ENCODE assay signal across 9 mouse cellular contexts in genomic region chr17:85633619-85634018, GRCm38 (mm10). TPM values are rescaled to one million over a fixed set of nuclear protein-coding genes. Genes with fewer than 3 reads are reported as not detected.
DNase-seq lines count a peak whose midpoint lies in the region; ATAC-seq and TF ChIP-seq lines count a peak whose summit lies in the region.
"Had no signal": no experiment of that assay in that cellular context is flagged by ENCODE, and none has a peak within 500 bp of the region (broad histone marks: within the 10 kb centered on the region; RNA-seq: fewer than 3 reads in every experiment).

No protein-coding gene starts in this region.

- no peak overlapping the region for H3K9ac ChIP-seq in kidney, embryonic 15.5 days
- H3K9ac ChIP-seq in midbrain, postnatal 0 days (replicated peaks; ENCODE audit: low read length, poor library complexity, severe bottlenecking), result no peak overlapping the region
- H3K9ac ChIP-seq: embryonic facial prominence, embryonic 12.5 days had no signal

- no peak for ATAC-seq in kidney, embryonic 15.5 days (replicated peaks; ENCODE audit: low FRiP score)
- no peak for ATAC-seq in midbrain, postnatal 0 days (ENCODE audit: low FRiP score)

- no peak overlapping the region for H3K27ac ChIP-seq in kidney, embryonic 15.5 days
- no peak overlapping the region for H3K27ac ChIP-seq in midbrain, postnatal 0 days (ENCODE audit: low read depth, low read length)
- H3K27ac ChIP-seq: embryonic facial prominence, embryonic 12.5 days had no signal

- TF ChIP-seq CTCF in midbrain, postnatal 0 days (IDR thresholded peaks at IDR 0.05), result peak; percentile 84

- H3K4me1 ChIP-seq in kidney, embryonic 15.5 days, result no peaks in the 10 kb centered on the region
- H3K4me1 ChIP-seq in midbrain, postnatal 0 days (ENCODE audit: insufficient read depth, low read length), result no peaks in the 10 kb centered on the region

- no peak overlapping the region for H3K4me3 ChIP-seq in kidney, embryonic 15.5 days (replicated peaks)
- H3K4me3 ChIP-seq in midbrain, postnatal 0 days (ENCODE audit: low read depth, low read length), result no peak overlapping the region
- H3K4me3 ChIP-seq: embryonic facial prominence, embryonic 12.5 days had no signal

- no peaks in the 10 kb centered on the region for H3K9me3 ChIP-seq in kidney, embryonic 15.5 days (replicated peaks)
- H3K9me3 ChIP-seq in midbrain, postnatal 0 days (ENCODE audit: low read length), result no peaks in the 10 kb centered on the region
- H3K9me3 ChIP-seq: embryonic facial prominence, embryonic 12.5 days had no signal

- H3K27me3 ChIP-seq in kidney, embryonic 15.5 days, result peaks cover 75% of the 10 kb centered on the region
- peaks cover 59% of the 10 kb centered on the region for H3K27me3 ChIP-seq in midbrain, postnatal 0 days (ENCODE audit: insufficient read depth, low read length)

- H3K36me3 ChIP-seq in kidney, embryonic 15.5 days, result no peaks in the 10 kb centered on the region
- no peaks in the 10 kb centered on the region for H3K36me3 ChIP-seq in midbrain, postnatal 0 days (ENCODE audit: insufficient read depth, low read length)
- H3K36me3 ChIP-seq: embryonic facial prominence, embryonic 12.5 days had no signal

- no peak overlapping the region for H3K4me2 ChIP-seq in kidney, embryonic 15.5 days
- H3K4me2 ChIP-seq in midbrain, postnatal 0 days (ENCODE audit: low read depth, low read length, poor library complexity, severe bottlenecking), result no peak overlapping the region
- H3K4me2 ChIP-seq: embryonic facial prominence, embryonic 12.5 days had no signal

- peak; percentile 43 for DNase-seq in kidney, adult 11 months
- DNase-seq in adrenal gland, postnatal 4 days (ENCODE audit: low spot score in 2 of 2), result peak; percentile 49 to 70
- peak; percentile 28 for DNase-seq in fibroblast of lung, adult 2 months (ENCODE audit: low read depth)
- peak; percentile 90 for DNase-seq in heart, postnatal 4 days
- peak; percentile 47 for DNase-seq in left cerebral cortex, adult 11 months (ENCODE audit: low spot score)
- DNase-seq in midbrain, postnatal 0 days (ENCODE audit: low spot score), result peak; percentile 76
- DNase-seq in testis, postnatal 10 days (ENCODE audit: low spot score), result peak; percentile 92

- 2% methylated on average over 13 of the region's 13 CpGs for WGBS in kidney, embryonic 15.5 days
- WGBS in midbrain, postnatal 0 days, result 2% methylated on average over 13 of the region's 13 CpGs

RNA-seq across cellular contexts. Expression of gene Six3, which starts 20.2 kb away (rescaled TPM):
- polyA plus RNA-seq in kidney, embryonic 15.5 days (2015; fragmentation: Nextera tagmentation; extraction: Ambion mirVana), result not detected in 2 replicates
- total RNA-seq in adrenal gland, postnatal 4 days (2021), result not detected
- not detected for total RNA-seq in heart, postnatal 4 days (2021)
- 11.2 and 12.8 TPM in 2 replicates for total RNA-seq in midbrain, postnatal 0 days (2014; rRNA removed)
- polyA plus RNA-seq in midbrain, postnatal 0 days (2015; fragmentation: Nextera tagmentation; extraction: Ambion mirVana), result 23.3 and 28.0 TPM in 2 replicates

RNA-seq across cellular contexts. Expression of gene Six2, which starts 54.5 kb away (rescaled TPM):
- polyA plus RNA-seq in kidney, embryonic 15.5 days (2015; fragmentation: Nextera tagmentation; extraction: Ambion mirVana), result 16.9 and 18.9 TPM in 2 replicates
- under 1 TPM; 0.28 to 0.50 TPM for total RNA-seq in adrenal gland, postnatal 4 days (2021)
- total RNA-seq in heart, postnatal 4 days (2021), result under 1 TPM; 0.45 to 0.83 TPM
- 0.24 and 1.3 TPM in 2 replicates for total RNA-seq in midbrain, postnatal 0 days (2014; rRNA removed)
- 0.17 and 0.39 TPM in 2 replicates for polyA plus RNA-seq in midbrain, postnatal 0 days (2015; fragmentation: Nextera tagmentation; extraction: Ambion mirVana)

Comparison
In these comparisons a context has a peak if more than half of its experiments do, and no peak if none do; other contexts are left out.
1. DNase-seq: peak in every context shown above with its lines; median percentile 92 in testis, postnatal 10 days; 90 in heart, postnatal 4 days; 76 in midbrain, postnatal 0 days; 60 in adrenal gland, postnatal 4 days; 47 in left cerebral cortex, adult 11 months; 43 in kidney, adult 11 months; 28 in fibroblast of lung, adult 2 months.
2. RNA of gene Six3, which starts 20.2 kb away (total RNA-seq): 11.2 to 12.8 TPM in midbrain, postnatal 0 days; not detected in adrenal gland, postnatal 4 days and not detected in heart, postnatal 4 days; every median in the first group is over 10 times any median in the second.